Mouse (Mus musculus) adrenal gland, postnatal 10 days (tissue): ENCODE data around the gene Lyzl6. TPM values are rescaled to one million over a fixed set of nuclear protein-coding genes. Genes with fewer than 3 reads are reported as not detected.

Experiments
- DNase-seq: peaks from one replicate; pipeline ENCODE4 v3.0.0; 2021; ENCODE audit warnings: mixed read lengths
- total RNA-seq, 2 experiments: library from RNA; stranded (reverse); gene quantifications; 2 replicates each; pipeline ENCODE4 v1.2.3; 2021

The Lyzl6 gene
- total RNA-seq, 2 experiments from 2014 or later = not detected

DNA sequence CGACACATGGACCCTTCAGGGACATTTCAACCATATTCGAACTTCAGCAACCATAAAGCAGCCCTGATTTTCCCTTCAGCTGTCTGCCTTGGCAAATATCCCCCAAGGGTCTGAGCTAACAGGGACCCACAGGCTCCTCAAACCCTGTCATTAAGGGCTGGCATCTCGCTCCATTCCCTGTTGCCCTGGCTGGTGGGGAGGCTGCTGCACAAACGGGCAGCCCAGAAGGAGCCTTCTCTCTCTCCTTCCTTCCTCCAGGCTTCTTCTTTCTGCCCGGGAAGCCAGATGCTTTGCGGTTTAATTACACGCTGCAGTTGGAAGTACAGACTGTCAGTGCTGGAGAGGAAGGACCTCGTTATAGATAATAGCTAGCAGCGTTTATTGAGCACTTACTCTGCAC is 4.5 kb upstream of the Lyzl6 start:
- no peak for DNase-seq

DNA sequence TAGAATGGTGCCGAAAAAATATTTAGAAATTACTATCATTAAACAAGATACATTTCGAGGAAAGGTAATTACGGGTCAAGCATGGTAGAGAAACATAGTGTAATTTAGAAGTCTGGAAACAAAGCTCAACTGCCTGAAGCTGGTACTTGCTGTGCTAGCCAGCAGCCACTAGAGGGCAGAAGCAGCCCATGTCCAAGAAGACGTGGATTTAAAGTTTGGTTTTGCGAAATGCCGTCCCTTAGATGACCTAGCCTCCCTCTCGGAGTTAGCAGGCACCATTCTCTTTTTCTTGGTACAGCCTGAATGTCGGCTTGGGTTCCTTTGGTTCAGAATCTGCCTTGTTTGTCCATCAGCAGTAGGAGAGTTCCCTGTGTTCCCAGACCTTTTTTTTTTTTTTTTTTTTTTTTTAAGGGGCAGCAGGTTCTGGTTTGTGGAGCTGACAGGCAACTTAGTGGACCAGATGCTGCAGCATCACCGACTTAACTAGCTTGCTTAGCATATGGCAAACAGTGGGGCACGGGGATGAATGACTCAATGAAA is 787 bp upstream of the Lyzl6 start:
- DNase-seq = peak; percentile 72

DNA sequence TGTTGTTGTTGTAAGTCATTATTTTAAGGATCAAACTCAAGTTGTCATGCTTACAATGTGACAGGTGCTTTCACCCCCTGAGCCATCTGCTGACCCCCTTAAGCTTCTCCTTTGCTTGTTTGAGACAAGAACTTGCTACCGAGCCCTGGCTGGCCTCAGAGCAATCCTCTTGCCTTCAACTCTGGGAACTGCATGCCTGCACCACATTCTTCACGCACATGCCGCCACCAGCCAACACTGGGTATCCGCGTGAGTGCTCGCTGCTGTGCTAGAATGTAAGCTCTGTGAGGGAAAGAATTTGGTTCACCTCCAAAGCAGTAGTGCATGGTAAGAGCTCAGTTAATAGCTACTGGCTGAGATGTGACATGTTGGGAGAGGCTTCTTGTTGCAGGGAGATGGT is 2.4 kb downstream of the Lyzl6 start:
- no peak for DNase-seq

DNA sequence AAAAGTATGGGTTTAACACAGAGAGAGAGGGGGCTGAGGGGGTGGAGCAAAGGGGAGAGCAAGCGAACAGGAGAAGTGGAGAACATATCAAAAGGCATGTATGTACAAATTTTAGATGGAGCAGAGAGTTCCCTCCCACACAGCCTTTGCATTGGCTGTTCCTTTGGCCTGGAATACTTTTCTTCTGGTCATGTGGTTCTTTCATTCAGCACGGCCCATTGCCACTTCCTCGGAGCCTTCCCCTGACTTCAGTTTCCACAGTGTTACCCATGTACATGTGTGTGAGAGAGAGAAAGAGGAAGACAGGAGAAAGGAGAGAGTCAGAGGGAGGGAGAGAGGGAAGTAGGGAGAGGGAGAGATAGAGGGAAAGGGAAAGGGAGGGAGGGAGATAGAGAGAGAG is 3.2 kb downstream of the Lyzl6 start:
- DNase-seq = no peak

DNA sequence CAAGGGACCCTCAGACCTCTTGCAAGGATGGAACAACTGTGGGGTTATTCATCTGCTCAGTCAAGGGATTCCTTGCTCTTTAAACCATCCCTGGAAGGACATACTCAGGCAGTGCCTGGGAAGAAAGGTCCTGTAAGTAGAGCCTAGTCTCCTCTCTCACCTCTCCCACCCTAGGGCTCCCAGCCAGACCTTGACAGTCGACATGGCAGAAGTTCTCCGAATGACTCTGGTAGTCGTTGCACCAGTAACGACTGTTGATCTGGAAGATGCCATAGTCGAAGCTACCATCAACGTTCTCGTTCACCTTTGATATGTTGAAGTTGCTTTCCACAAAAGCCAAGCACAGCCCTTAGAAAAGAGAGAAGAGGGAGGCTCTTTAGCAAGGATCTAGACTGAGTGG is 3.9 kb downstream of the Lyzl6 start:
- DNase-seq = no peak

DNA sequence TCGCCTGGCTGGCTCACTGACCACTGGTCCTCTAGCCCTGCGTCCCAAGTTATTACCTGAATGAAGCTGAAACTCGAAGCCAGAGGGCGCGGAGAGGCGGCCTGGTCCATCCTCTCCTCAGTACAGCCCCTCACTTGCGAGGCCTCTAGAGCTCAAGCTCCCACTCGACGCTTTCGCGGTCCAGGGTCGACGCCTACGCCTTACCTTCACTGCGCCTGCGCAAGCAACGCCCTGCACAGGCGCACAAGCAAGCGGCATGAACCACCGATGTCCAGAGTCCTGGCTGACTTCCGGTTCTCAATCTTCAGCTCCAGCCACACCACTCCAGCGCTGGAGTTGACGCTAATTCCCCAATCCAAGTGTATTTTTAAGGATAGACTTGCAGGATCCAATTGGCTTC is 11.2 kb downstream of the Lyzl6 start:
- no peak for DNase-seq

DNA sequence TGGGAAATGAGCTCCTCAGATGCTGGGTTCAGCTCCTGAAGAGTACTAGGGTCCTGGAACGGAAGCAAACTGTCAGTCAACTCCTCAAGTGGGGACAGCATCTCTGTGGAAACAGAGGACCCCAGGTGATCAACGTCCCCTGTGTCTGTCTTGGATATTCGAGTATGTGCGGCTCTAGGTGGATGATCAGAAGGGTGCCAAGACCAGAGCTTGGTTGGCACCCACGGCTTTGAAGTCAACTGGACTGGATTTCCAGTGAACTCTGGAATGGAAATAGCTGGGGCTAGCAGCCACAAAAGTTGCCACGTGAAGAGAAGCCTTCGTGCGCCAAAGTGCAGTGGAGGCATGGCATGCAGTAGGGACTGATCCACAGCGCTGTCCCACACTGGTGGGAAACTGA is 17.6 kb downstream of the Lyzl6 start, which contains the start of gene Gm884:
Gene Gm884 (minus strand): TSS at position 101 of the 400 bp plus-strand sequence.
- DNase-seq = no peak

DNA sequence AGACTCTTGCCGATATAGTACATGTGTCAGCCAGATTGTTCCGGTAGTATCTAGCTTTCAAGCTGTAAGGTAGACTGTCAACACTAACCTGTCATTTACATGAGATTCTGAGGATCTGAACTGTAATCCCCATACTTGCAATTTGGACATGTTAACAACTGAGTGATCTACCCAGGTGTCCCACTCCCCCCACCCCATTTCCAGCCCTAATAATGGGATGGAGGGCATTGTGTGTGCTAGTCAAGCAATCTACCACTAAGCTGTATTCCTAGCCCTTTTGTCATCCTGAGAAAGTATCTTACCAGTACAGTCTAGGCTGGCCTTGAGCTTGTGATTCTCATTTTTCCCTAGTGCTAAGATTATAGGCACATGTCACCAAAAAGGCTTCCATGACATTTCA is 27.9 kb downstream of the Lyzl6 start:
- DNase-seq = no peak

DNA sequence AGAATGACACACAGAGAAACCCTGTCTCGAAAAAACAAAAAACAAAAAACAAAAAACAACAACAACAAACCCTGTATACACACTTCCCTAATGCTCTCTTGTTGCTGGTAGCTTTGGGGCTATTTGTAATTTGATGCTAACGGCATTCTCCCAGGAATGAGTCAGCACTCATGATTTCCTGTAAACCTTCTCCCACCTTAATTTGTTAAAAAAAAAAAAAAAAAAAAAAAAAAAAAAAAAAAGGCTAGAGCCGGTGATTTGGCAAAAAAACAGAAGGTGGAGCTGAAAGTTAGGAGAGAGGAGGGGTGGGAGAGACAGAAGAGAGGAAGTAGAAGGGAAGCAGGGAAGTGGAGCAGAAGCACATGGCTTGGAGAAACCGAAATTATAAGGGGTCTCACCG is 32.1 kb downstream of the Lyzl6 start:
- no peak for DNase-seq

Other genes with a start within 250 kb of the Lyzl6 start
- gene Plekhm1, start 226.2 kb downstream of the Lyzl6 start, total RNA-seq = 10 to 100 TPM; 14.4 to 17.4 TPM
- gene Lrrc37a, start 134.3 kb downstream of the Lyzl6 start, total RNA-seq = not detected
- not detected for gene Gm884, start 17.8 kb downstream of the Lyzl6 start, total RNA-seq
- gene Rprml, start 10.7 kb upstream of the Lyzl6 start, total RNA-seq = under 1 TPM in 1 of 2 experiments, not detected in 1; 0.45 TPM
- 10 to 100 TPM; 64.3 to 72.7 TPM for gene Gosr2, start 59.0 kb upstream of the Lyzl6 start, total RNA-seq
- gene Wnt9b, start 110.9 kb upstream of the Lyzl6 start, total RNA-seq = under 1 TPM; 0.12 to 0.39 TPM
- gene Wnt3, start 135.3 kb upstream of the Lyzl6 start, total RNA-seq = under 1 TPM in 1 of 2 experiments, not detected in 1; 0.15 TPM